Mouse (Mus musculus) spleen, postnatal 0 days (tissue): ENCODE data around the gene Sf3b1. TPM values are rescaled to one million over a fixed set of nuclear protein-coding genes. Genes with fewer than 3 reads are reported as not detected.

Source experiments
- polyA plus RNA-seq: library from polyadenylated mRNA; unstranded; fragments of >200 nt; fragmentation: Nextera tagmentation; extraction: Ambion mirVana; gene quantifications from 2 replicates; pipeline ENCODE4 v1.2.1, GENCODE M21; 2015

Sf3b1 gene
- polyA plus RNA-seq: 181 and 182 TPM in 2 replicates

DNA sequence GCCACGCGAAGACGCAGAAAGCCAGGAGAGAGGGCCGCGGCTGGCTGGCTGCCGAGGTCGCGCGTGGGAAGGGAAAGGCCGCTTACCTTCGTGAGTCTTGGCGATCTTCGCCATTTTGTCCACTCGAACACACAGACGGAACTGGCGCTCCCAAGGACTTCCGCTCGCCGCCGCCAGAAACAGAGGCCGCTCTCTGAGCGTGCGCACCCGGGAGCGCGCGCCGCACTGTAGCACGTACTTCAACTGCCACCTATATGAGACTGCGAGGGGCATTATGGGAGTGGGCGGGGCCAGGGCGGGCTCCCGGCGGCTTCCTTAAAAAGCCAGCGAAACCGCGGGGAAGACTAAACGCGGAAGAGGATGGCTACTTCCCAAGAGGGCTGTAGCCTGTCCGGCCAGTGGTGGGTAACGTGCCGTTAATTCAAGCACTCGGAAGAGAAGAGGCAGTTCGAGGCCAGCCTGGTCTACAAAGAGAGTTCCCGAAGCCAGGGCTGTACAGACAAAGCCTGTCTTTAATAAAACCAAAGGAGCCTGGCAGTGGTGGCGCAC is at the start of gene Sf3b1:
Gene Sf3b1, minus strand, starts transcription at position 229 of the 549 bp plus-strand sequence.

DNA sequence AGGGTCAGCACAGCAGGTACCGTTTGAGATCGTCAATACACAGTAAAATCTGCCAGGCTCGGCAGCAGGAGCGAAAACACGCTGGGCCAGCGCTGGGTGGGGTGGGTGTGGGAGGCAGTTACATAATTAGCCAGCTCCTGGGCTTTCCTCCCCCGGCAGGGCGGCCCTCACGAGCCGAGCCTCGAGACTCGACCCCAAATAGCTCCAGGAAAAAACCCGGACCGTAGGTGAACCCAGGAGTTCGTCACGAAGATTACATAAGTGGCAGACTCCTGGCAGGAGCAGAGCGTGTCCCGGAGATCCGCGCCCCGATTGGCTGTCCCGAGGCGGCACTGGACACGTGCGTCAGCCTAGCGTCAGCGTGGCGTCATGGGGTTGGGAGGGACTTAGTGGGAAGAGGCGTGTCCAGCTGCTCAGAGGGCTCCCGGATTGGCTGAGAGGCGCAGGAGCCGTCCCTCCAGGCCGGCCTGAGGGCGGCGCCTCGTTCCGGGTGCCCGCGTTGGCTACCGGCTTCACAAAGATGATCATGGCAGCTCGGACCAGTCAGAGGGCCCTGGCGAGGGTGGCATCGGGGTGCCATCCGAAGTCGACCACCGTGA is 25.2 kb upstream of the Sf3b1 start, which contains the start of gene Coq10b:
Gene Coq10b, plus strand, starts transcription at position 416 of the 599 bp plus-strand sequence.

Other genes starting within 250 kb of the Sf3b1 start
- gene Ankrd44, start 101.1 kb downstream of the Sf3b1 start, polyA plus RNA-seq: 15.6 and 21.4 TPM in 2 replicates
- gene Coq10b, start 25.3 kb upstream of the Sf3b1 start, polyA plus RNA-seq: 14.7 and 15.1 TPM in 2 replicates
- 263 and 300 TPM in 2 replicates for gene Hspe1, start 60.7 kb upstream of the Sf3b1 start, polyA plus RNA-seq
- gene Hspd1, start 60.8 kb upstream of the Sf3b1 start, polyA plus RNA-seq: 217 and 243 TPM in 2 replicates
- 66.0 and 75.0 TPM in 2 replicates for gene Mob4, start 103.8 kb upstream of the Sf3b1 start, polyA plus RNA-seq
- gene Rftn2, start 199.3 kb upstream of the Sf3b1 start, polyA plus RNA-seq: 2.6 TPM in 2 replicates
- 2.2 TPM in 2 replicates for gene Mars2, start 209.7 kb upstream of the Sf3b1 start, polyA plus RNA-seq